Mouse (Mus musculus): ENCODE measurements around the gene Rtca.

Rtca gene

GRCm38 (mm10) chr3:116507772-116508351 is at the start of gene Rtca:
Gene Rtca, minus strand, starts transcription at chr3:116508208.
- in situ Hi-C loops (cut with MboI, MseI) = no loop called here

GRCm38 (mm10) chr3:116551362-116551761 is 43.4 kb upstream of the Rtca start:
- in situ Hi-C loops (cut with MboI, MseI) = loop anchor here in 1 of 2 experiments (10.0 kb wide), 1 partner anchor 703 kb away; no protein-coding TSS in a partner anchor

GRCm38 (mm10) chr3:116547430-116547829 is 39.4 kb upstream of the Rtca start:
- in situ Hi-C loops (cut with MboI, MseI) = no loop called here

DNA sequence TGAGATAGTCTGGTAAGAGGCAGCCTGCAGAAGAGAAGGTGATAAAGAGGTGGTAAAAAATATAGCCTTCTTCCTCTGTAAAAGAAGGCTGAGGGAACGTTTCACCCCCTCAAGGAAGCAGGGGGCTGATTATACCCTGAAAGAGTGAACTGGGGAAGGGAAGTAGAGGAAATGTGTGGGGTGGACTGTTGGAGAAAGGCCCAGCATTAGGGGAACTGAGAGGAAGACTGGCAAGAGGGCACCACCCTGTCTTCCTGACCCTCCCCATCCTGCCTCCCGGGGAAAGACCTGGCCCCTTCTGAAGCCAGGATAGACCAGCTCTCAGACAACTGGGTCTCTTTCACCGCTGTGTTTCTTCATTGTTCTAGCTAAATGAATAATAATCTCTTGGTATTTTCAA is 34.5 kb upstream of the Rtca start:
- in situ Hi-C loops (cut with MboI, MseI) = no loop called here

- in situ Hi-C loops (cut with MboI, MseI) = no loop called here
Measured at GRCm38 (mm10) chr3:116542070-116542469, 34.1 kb upstream of the Rtca start.

DNA sequence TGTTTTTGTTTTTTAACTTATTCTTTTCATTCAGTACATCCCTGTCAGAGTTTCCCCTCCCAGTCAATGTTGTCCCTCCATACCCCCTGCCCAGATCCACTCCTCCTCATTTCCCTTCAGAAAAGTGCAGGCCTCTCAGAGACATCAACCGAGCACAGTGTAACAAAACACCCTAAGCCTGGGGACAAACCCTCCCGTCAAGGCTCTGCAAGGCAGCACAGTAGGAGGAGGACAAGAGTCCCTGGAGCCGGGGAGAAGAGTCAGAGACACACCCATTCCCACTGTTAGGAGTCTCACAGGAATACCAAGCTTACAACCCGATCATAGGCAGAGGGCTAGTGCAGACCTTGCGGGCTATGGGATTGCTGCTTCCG is 29.2 kb upstream of the Rtca start:
- in situ Hi-C loops (cut with MboI, MseI) = no loop called here

- in situ Hi-C loops (cut with MboI, MseI) = no loop called here
Measured at GRCm38 (mm10) chr3:116536428-116537199, 28.6 kb upstream of the Rtca start.

DNA sequence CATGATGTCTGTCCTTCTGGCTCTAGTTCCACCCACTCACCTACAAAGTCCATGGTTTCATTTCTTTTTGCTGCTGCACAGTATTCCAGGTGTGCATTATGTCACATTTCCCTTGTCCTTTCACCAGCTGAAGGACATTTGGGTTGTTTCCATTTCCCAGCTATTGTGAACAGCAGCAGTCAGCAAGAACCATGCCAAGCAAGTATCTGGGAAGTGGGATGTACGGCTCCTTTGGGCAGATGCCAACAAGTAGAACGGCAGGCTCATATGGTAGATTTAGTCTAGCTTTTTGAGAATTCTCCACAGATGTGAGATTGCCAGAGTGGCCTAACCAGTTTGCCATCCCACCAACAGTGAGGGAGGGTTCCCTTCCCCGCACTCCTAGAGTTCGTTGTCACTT is 22.8 kb upstream of the Rtca start:
- in situ Hi-C loops (cut with MboI, MseI) = no loop called here

GRCm38 (mm10) chr3:116529741-116530140 is 21.7 kb upstream of the Rtca start:
- in situ Hi-C loops (cut with MboI, MseI) = no loop called here

- in situ Hi-C loops (cut with MboI, MseI) = no loop called here
Measured at GRCm38 (mm10) chr3:116520141-116520761, 12.2 kb upstream of the Rtca start.

DNA sequence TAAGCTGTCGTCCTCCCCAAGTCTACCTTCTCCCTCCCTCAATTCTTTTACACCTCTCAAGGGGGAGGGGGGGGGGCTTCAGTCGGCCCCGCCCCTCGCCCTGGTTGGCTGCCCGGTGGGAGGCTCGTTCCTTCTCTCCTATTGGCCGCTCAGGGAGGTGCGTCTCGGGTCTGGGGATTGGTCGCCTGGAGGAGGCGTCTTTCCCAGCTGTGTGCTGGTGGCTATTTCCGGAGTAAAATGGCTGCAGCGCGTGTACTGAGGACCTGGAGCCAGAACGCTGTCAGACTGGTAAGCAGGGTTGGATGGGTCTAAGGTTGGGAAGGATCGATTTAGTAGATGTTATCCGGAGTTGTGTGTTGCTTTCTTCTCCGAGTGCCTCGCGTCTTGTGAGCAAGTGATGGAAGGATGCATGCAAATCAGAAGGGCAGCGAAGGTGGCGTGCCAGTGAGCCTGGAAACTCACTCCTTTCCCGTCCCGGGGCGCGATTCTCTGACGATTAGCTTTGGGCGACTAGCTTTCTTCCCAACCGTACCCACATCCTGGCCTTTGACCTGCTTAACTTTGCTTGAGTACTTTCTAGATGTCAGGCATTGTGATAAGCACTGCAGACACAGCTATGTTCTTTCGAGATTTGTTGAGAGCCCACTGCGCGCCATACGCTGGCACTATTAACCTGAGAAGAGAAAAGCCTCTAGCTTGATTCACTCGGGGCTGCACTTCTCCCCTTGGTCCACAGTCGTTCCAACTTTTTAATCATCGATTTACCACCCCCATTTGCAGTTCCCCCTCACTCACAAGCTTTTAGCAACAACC is 5.1 kb upstream of the Rtca start, which contains the start of gene Dbt:
Dbt (plus strand) TSS at position 167 of the 813 bp plus-strand sequence.
- in situ Hi-C loops (cut with MboI, MseI) = loop anchor here in 1 of 2 experiments (5.0 kb wide), 1 partner anchor 324 kb away; no protein-coding TSS in a partner anchor

- in situ Hi-C loops (cut with MboI, MseI) = loop anchor here in 1 of 2 experiments (5.0 kb wide), 1 partner anchor 325 kb away; no protein-coding TSS in a partner anchor
Measured at GRCm38 (mm10) chr3:116512151-116512903, 4.3 kb upstream of the Rtca start.

DNA sequence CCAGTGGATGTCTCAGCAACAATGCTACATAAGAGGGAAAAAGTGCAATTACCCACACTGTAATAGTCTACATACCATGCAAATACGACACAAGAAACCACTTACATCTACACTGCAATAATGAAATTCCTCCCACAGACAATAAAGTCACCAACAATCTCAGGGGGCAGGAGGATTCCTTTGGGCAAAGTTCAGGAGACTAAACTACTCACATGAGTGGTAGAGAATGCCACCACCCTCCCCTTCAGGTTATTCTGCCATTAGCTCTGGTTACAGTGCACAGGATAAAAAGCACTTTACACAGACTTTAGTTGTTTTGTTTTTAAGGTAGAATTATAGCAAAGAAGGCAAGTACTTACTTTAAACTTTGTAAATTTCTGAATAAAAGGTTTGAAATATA is 12.3 kb downstream of the Rtca start:
- in situ Hi-C loops (cut with MboI, MseI) = loop anchor here in 1 of 2 experiments (10.0 kb wide), 1 partner anchor 471 kb away; no protein-coding TSS in a partner anchor

DNA sequence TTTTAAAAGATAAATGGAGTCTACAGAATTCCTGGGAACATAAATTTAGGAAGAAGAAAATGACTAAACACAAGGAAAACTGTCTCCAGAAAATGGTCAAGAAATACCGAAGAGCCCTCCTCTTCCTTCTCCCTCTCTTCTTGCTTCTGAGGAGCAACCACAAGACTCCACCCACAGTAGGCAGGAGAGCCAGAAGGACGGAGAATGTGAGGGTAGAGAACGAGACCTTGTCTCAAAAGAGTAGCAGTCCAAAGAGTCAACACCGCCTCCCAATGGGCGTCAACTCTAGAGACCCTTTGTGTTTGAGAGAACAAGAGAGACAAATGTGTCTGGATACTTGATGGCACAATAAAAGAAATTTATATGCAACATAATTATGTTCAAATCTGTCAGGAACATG is 14.3 kb downstream of the Rtca start:
- in situ Hi-C loops (cut with MboI, MseI) = loop anchor here in 1 of 2 experiments (5.0 to 10.0 kb wide), 3 partner anchors 71 to 469 kb away; partner anchors contain the start of gene Cdc14a

GRCm38 (mm10) chr3:116491923-116492454 is 16.0 kb downstream of the Rtca start:
- in situ Hi-C loops (cut with MboI, MseI) = loop anchor here in 1 of 2 experiments (5.0 to 10.0 kb wide), 3 partner anchors 70 to 467 kb away; partner anchors contain the start of gene Cdc14a

- in situ Hi-C loops (cut with MboI, MseI) = loop anchor here in 1 of 2 experiments (5.0 to 10.0 kb wide), 3 partner anchors 69 to 466 kb away; partner anchors contain the start of gene Cdc14a
Measured at GRCm38 (mm10) chr3:116490920-116491319, 17.1 kb downstream of the Rtca start.

- in situ Hi-C loops (cut with MboI, MseI) = no loop called here
Measured at GRCm38 (mm10) chr3:116483271-116483670, 24.7 kb downstream of the Rtca start.

GRCm38 (mm10) chr3:116482724-116483123 is 25.3 kb downstream of the Rtca start:
- in situ Hi-C loops (cut with MboI, MseI) = no loop called here

DNA sequence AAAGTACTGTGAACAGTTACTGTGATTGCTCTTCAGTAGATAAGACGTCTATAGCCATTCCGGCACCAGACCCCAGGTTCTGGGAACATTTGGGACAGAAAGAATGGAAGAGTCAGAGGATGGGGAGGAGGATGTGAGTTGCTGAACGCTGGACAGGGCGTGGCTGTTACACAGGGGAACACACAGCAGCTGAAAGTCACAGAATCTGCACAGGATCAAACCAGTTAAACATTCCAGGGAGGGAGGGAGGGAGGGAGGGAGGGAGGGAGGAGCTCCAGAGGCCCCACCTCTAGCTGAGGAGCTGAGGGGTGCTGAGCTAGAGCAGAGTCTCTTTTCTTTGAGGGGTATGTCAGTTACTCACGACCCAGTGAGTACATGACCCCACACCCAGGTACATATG is 27.1 kb downstream of the Rtca start:
- in situ Hi-C loops (cut with MboI, MseI) = no loop called here

DNA sequence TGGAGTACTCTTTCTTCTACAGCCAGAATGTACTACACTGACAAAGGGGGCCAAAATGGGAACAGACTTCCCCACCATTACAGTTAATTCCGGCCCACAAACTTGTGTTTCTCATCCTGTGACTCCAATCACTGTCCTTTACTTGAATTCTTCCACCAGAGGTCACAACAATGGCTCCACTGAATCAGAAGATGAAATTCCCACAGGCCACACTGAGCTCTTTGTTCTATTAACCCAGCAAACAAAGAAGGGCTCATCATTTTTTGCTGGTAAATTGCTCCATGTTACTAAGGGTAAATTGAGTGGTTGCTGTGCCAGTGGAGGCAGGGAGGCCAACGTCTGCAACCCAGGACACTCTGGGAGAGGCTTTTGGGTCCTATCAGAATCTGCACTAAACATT is 27.9 kb downstream of the Rtca start:
- in situ Hi-C loops (cut with MboI, MseI) = no loop called here
